Mouse (Mus musculus): Measurements from ENCODE around the gene Ccdc77. TPM values are rescaled to one million over a fixed set of nuclear protein-coding genes. Genes with fewer than 3 reads are reported as not detected.

Gene Ccdc77
- polyA plus RNA-seq, 1 experiment from 2014 or later = 16.9 TPM

- no peaks in the 10 kb centered on the region for H3K36me3 ChIP-seq
- WGBS = 72% methylated on average over 6 of the region's 6 CpGs
- no peak for ATAC-seq
Measured at GRCm38 (mm10) chr6:120275301-120275700, 88.9 kb downstream of the Ccdc77 start.

DNA sequence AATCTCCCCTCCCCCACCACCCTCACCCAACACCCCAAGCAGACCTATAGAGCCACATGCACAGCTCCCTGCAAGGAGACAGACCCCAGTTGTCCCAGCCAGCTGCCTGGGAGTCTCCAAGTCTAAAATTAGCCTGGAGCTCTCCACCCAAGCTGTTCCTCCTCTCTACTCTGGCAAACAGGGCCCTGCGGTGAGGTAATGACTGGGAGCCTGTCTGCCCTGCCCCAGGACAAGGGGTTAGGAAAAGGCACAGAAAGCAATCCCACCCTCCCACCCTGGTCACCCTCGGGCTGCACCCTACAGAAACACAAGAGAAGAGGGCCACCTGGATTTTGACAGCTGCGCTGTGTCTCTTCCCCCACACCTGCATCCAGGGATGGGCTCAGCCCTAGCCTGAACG, 89.3 kb downstream of the Ccdc77 start:
- no peak for ATAC-seq
- Histone ChIP-seq H3K9ac (replicated peaks) (no peak overlapping the region), H3K4me3 (replicated peaks) (no peak overlapping the region), H3K4me1 (replicated peaks) (no peaks in the 10 kb centered on the region), H3K4me2 (replicated peaks) (no peak overlapping the region), H3K27ac (no peak overlapping the region), H3K9me3 (no peaks in the 10 kb centered on the region), H3K27me3 (no peaks in the 10 kb centered on the region), H3K36me3 (no peaks in the 10 kb centered on the region)
- 70% methylated on average over 4 of the region's 4 CpGs for WGBS

More at GRCm38 (mm10) chr6:120275301-120275700, 88.9 kb downstream of the Ccdc77 start:
- H3K4me1 ChIP-seq (replicated peaks) = no peaks in the 10 kb centered on the region
- no peak overlapping the region for H3K27ac ChIP-seq
- H3K27me3 ChIP-seq = no peaks in the 10 kb centered on the region
- no peak overlapping the region for H3K4me3 ChIP-seq (replicated peaks)
- H3K9me3 ChIP-seq = no peaks in the 10 kb centered on the region
- no peak overlapping the region for H3K9ac ChIP-seq (replicated peaks)
- H3K4me2 ChIP-seq (replicated peaks) = no peak overlapping the region

Other genes starting within 250 kb of the Ccdc77 start
- gene D330020A13Rik, start 70.0 kb downstream of the Ccdc77 start, polyA plus RNA-seq (2015; fragmentation: Nextera tagmentation; extraction: Ambion mirVana) = not detected in 2 replicates
- 0.06 and 0.09 TPM in 2 replicates for gene B4galnt3, start 69.8 kb downstream of the Ccdc77 start, polyA plus RNA-seq (2015; fragmentation: Nextera tagmentation; extraction: Ambion mirVana)
- 54.0 and 58.4 TPM in 2 replicates for gene Kdm5a, start 250 bp downstream of the Ccdc77 start, polyA plus RNA-seq (2015; fragmentation: Nextera tagmentation; extraction: Ambion mirVana)
- gene Il17ra, start 98.9 kb upstream of the Ccdc77 start, polyA plus RNA-seq (2015; fragmentation: Nextera tagmentation; extraction: Ambion mirVana) = 2.9 and 4.4 TPM in 2 replicates
- gene Tmem121b, start 129.4 kb upstream of the Ccdc77 start, polyA plus RNA-seq (2015; fragmentation: Nextera tagmentation; extraction: Ambion mirVana) = 2.6 and 3.0 TPM in 2 replicates
- gene Hdhd5, start 166.9 kb upstream of the Ccdc77 start, polyA plus RNA-seq (2015; fragmentation: Nextera tagmentation; extraction: Ambion mirVana) = 14.5 and 15.3 TPM in 2 replicates

Measured in midbrain, embryonic 13.5 days (tissue).